Mouse (Mus musculus) macrophage (primary cell): ENCODE measurements around the gene Hist1h3i. TPM values are rescaled to one million over a fixed set of nuclear protein-coding genes. Genes with fewer than 3 reads are reported as not detected.

Experiments used
- polyA plus RNA-seq: library from polyadenylated mRNA; stranded (reverse); fragments of 250-400 nt; gene quantifications from 3 replicates; pipeline ENCODE4 v1.2.4, GENCODE M21; 2018; ENCODE audit warnings: inconsistent platforms

Hist1h3i gene
- polyA plus RNA-seq, 1 experiment from 2014 or later = not detected

Other genes starting within 250 kb of the Hist1h3i start
- gene Olfr1366, start 240.6 kb downstream of the Hist1h3i start, polyA plus RNA-seq = not detected in 3 replicates
- not detected in 3 replicates for gene Olfr1535, start 223.5 kb downstream of the Hist1h3i start, polyA plus RNA-seq
- gene Olfr1364, start 201.6 kb downstream of the Hist1h3i start, polyA plus RNA-seq = not detected in 3 replicates
- gene Olfr1362, start 169.3 kb downstream of the Hist1h3i start, polyA plus RNA-seq = not detected in 3 replicates
- gene Olfr11, start 140.9 kb downstream of the Hist1h3i start, polyA plus RNA-seq = not detected in 3 replicates
- gene Olfr1361, start 120.0 kb downstream of the Hist1h3i start, polyA plus RNA-seq = not detected in 3 replicates
- gene Olfr1360, start 106.0 kb downstream of the Hist1h3i start, polyA plus RNA-seq = not detected in 3 replicates
- gene Olfr1359, start 85.3 kb downstream of the Hist1h3i start, polyA plus RNA-seq = not detected in 3 replicates
- not detected in 3 replicates for gene Hist1h2bl, start 67.2 kb downstream of the Hist1h3i start, polyA plus RNA-seq
- gene Hist1h2ai, start 66.9 kb downstream of the Hist1h3i start, polyA plus RNA-seq = not detected in 3 replicates
- gene Hist1h3h, start 65.7 kb downstream of the Hist1h3i start, polyA plus RNA-seq = 1.6 TPM in 1 of 3 replicates, not detected in the others
- not detected in 3 replicates for gene Hist1h2bm, start 61.3 kb downstream of the Hist1h3i start, polyA plus RNA-seq
- gene Hist1h4j, start 48.3 kb downstream of the Hist1h3i start, polyA plus RNA-seq = not detected in 3 replicates
- 3.4 to 5.4 TPM in 2 of 3 replicates, not detected in the other for gene Hist1h4k, start 32.9 kb downstream of the Hist1h3i start, polyA plus RNA-seq
- not detected in 3 replicates for gene Hist1h2ak, start 29.5 kb downstream of the Hist1h3i start, polyA plus RNA-seq
- gene Hist1h2bn, start 29.2 kb downstream of the Hist1h3i start, polyA plus RNA-seq = 1.4 TPM in 1 of 3 replicates, not detected in the others
- not detected in 3 replicates for gene Hist1h1b, start 2.7 kb downstream of the Hist1h3i start, polyA plus RNA-seq
- gene Hist1h2an, start 3.8 kb upstream of the Hist1h3i start, polyA plus RNA-seq = not detected in 3 replicates
- not detected in 3 replicates for gene Hist1h2bp, start 4.1 kb upstream of the Hist1h3i start, polyA plus RNA-seq
- gene Hist1h2bq, start 26.8 kb upstream of the Hist1h3i start, polyA plus RNA-seq = 0.17 to 0.62 TPM in 2 of 3 replicates, not detected in the other
- gene Hist1h2ao, start 27.1 kb upstream of the Hist1h3i start, polyA plus RNA-seq = not detected in 3 replicates
- 1.4 TPM in 1 of 3 replicates, not detected in the others for gene Hist1h4m, start 28.4 kb upstream of the Hist1h3i start, polyA plus RNA-seq
- gene Hist1h4n, start 48.8 kb upstream of the Hist1h3i start, polyA plus RNA-seq = not detected in 3 replicates
- gene Hist1h2ap, start 50.1 kb upstream of the Hist1h3i start, polyA plus RNA-seq = 13.7 to 51.2 TPM (median 37.0 TPM) in 3 replicates
- 1.1 TPM in 1 of 3 replicates, not detected in the others for gene Hist1h2br, start 50.4 kb upstream of the Hist1h3i start, polyA plus RNA-seq
- 0.14 TPM in 1 of 3 replicates, not detected in the others for gene Zfp184, start 161.7 kb upstream of the Hist1h3i start, polyA plus RNA-seq
- gene Pom121l2, start 197.8 kb upstream of the Hist1h3i start, polyA plus RNA-seq = not detected in 3 replicates
- gene Prss16, start 226.4 kb upstream of the Hist1h3i start, polyA plus RNA-seq = 0.52 to 2.6 TPM (median 1.3 TPM) in 3 replicates